Mouse (Mus musculus) bone marrow, adult 2 months (tissue): ENCODE results near the gene Fggy.

Experiments
- CTCF ChIP-seq: fragments of 200-500 bp; IDR thresholded peaks from 2 replicates; pipeline ENCODE4 v1.5.1; 2011; ENCODE audit warnings: low read length, control low read depth; ENCODE audit not compliant: control insufficient read depth, insufficient read depth
- POLR2A ChIP-seq: fragments of 200-500 bp; IDR thresholded peaks from 2 replicates; pipeline ENCODE4 v1.6.1; 2011; ENCODE audit warnings: low read depth, mild to moderate bottlenecking, control low read depth, low read length, borderline replicate concordance; ENCODE audit not compliant: control insufficient read depth

- TF ChIP-seq CTCF (no peak), POLR2A (no peak)
Observed at GRCm38 (mm10) chr4:95610663-95611062, 53.4 kb downstream of the Fggy start.
